Mouse (Mus musculus) retina, postnatal 7 days (tissue): ENCODE data around the gene Fam19a5.

ENCODE experiments used
- DNase-seq: peaks from one replicate; pipeline ENCODE4 v3.0.0-alpha.2; 2012; ENCODE audit warnings: low read depth, low spot score

Gene Fam19a5

GRCm38 (mm10) chr15:87596731-87597130 is 52.6 kb downstream of the Fam19a5 start:
- DNase-seq = no peak

- no peak for DNase-seq
These were observed 53.0 kb downstream of the Fam19a5 start for GRCm38 (mm10) chr15:87597149-87597548.

- DNase-seq = no peak
These were observed 53.7 kb downstream of the Fam19a5 start for GRCm38 (mm10) chr15:87597766-87598165.

GRCm38 (mm10) chr15:87598636-87599035 is 54.5 kb downstream of the Fam19a5 start:
- DNase-seq = no peak

- DNase-seq = no peak
These were observed 59.2 kb downstream of the Fam19a5 start for GRCm38 (mm10) chr15:87603316-87603715.

DNA sequence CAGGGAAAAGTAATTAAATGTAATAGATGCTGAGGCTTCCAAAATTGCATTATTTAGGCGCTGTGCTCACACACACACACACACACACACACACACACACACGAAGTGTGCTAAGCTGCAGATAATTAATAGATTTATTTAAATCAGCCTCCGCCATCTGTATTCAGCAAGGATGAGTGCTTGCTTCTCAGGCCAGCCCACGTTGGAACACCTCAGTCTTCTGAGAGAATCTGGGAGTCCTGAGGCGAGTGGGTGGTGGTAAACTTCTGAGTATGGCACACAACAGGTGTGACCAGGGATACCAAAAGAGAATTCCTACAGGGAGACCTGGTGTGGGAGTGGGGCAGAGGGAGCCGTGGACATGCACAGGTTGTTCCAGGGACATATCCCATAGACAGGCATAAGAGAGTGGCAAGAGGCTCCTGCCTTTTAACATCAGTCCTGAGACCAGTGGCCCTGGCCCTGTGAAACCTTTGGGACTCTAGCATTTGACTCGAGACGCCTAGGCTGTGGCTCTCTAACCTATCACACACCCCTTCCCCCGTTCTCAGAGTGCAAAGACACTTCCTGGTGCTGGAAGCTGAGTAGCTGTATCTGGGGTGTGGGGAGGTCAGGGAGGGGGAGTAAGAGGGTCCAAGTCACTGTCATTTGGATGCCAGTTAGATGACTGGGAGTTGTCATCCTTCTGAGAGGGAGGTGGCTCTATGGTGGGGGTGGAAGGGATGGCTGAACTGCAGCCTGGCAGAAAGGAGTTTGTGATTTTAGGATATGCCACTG is 61.6 kb downstream of the Fam19a5 start:
- no peak for DNase-seq

DNA sequence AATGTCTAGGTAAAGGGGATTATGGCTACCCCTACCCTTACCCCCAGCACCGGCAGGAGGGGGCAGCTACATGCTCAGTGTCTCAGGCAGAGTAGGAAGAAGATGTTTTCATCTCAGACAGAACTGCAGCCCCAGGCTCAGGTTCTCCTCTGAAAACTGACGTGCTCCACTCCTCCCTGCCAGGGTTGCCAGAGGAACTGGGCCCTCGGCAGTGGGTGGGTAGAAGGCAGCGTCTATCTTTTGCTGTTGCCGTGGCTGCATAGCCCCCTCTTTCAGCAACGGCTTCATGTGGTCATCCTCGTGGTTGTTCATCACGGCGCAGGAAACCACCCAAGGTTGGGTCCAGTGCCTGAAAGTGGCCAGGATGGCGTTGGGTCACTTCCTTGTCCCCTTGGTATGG is 62.6 kb downstream of the Fam19a5 start:
- DNase-seq = no peak

- DNase-seq = no peak
These were observed 65.1 kb downstream of the Fam19a5 start for GRCm38 (mm10) chr15:87609236-87609635.

DNA sequence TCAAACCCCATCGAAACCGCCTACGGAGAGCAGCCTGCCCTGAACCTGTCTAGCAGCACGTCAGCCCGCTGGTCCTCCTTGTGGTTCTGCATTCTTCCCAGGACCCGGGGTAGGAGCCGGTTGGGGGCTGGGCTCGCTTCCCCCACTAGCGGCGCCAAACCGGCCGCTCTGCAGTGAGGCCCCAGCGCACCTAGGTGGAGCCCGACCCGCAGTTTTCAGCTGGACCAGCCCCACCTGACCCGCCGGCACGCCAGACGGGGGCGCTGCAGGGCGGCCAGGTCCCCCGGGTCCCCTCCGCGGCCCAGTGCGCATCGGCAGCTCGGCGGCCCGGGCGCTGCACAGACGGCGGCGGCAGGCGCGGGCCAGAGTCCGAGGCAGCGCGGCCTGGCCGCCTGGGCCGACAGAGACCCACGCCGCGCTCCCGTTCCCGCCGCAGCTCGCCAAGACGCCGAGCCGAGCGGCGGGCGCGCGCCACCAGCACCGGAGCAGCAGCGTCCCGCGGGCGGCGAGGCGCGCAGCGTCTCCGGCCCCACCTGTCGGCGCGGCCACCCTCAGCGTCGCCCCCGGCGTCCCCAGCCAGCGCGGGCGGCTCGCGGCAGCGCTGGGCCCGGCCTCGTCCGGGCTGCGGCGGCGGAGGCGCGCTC is 80.0 kb downstream of the Fam19a5 start:
- DNase-seq = peak; percentile 85

- no peak for DNase-seq
These were observed 80.6 kb downstream of the Fam19a5 start for GRCm38 (mm10) chr15:87624610-87625091.

- DNase-seq = peak; percentile 84
These were observed 81.3 kb downstream of the Fam19a5 start for GRCm38 (mm10) chr15:87625236-87626023.

GRCm38 (mm10) chr15:87635272-87635671 is 91.2 kb downstream of the Fam19a5 start:
- no peak for DNase-seq

DNA sequence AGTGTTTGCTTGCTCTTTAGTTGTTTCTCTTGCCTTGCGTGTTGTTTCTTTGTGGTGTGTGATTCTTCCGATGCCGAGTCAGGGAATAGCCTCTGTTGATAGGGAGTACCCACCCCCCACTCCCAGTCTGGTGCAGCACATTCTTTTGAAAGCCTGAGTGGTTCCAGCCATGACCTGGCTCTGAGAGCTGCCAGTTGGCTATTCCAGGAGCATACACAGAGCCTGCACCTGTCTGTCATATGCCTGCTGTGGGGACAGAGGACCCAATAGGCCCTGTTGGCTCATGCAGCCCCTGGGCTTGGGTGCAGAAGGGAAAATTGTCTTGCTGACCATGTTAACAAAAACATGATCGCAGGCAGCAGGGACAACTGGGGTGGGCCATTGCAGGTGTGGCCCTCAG is 92.3 kb downstream of the Fam19a5 start:
- DNase-seq = no peak

DNA sequence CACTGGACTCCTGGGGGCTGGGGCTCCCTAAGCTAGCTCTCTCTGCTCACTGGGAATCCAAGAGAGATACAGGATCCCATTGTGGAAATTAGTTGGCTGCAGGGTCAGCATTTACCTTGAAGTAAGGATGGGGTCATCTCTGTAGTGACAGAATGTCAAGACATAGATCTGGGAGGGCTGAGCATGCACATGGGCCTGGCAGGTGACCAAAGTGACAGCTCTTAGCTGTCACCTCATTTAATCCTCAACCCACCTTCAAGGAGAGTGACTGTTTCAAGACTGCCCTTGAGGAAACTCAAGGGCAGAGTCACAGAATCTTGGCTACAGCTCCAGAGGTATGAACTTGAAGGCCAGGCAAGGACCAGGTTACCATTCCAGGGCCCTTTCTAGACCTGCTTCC is 93.1 kb downstream of the Fam19a5 start:
- no peak for DNase-seq

GRCm38 (mm10) chr15:87638270-87638669 is 94.2 kb downstream of the Fam19a5 start:
- no peak for DNase-seq

- no peak for DNase-seq
These were observed 102.4 kb downstream of the Fam19a5 start for GRCm38 (mm10) chr15:87646313-87647061.

DNA sequence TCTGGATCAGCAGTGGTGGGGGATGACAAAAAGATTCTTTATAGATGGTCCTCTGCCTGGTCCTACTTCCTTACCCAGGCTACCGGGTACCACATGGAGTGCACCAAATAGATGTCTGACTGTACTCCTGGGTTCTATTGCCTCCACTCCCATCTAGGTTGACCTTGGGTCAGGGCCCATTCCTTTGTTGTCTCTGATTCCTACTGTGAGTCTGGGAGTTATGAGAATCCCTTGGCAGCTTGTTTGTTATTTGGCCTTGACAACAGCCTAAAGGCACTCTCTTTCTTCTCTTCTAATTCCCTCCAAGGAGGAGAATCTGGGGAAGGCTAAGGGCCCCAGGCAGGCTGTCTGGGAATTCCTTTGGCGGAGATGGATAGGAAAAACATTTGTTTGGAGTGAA is 105.6 kb downstream of the Fam19a5 start:
- no peak for DNase-seq

DNA sequence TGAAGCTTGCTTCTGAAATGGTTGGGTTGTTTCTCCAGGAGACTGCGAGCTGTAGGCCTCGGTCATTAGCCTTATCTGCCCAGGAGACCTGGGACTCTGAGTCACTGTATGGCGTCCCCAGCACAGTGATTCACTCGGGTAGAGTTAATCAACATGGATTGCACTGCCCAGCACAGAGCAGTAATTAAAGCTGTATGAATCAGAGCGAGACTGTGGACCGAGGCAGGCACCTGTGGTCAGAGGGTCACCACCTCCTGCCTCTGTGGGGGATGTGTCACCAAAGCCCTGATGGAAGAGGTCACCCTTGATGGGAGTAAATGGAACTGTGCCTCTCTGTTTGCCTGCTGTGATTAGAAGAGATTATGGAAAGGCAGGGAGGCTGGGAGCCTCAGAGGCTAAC is 110.5 kb downstream of the Fam19a5 start:
- DNase-seq = no peak

DNA sequence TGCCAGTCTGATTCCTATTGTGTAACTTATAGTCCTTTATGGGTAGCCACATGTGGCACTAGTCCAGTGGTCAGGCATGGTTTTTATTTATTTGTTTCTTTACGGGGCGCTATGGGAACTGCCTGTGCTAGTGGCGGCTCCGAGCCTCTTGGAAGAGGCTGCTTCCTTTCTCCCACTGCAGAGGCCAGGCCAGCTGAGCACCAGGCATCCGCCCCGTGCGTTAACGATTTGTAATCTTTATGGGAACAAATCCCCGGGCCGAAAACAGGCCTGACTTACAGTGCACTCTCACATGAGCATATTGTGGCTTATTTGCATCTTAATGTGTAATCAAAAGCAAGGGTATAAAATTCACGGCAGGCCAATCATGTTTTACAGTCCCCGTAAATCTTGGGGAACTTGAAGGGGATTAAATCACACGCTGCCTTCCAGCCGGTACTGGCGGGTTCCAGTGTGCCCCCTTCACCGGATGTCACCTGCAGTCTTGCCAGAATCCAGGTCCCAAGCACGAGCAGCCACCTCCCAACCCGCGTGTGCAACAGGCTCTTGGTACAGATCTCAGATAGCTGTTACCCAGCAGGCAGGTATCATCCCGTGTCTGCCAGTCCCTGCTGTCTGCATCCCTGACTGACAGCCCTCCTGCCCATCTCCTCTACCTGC is 112.5 kb downstream of the Fam19a5 start:
- no peak for DNase-seq

GRCm38 (mm10) chr15:87659729-87660128 is 115.6 kb downstream of the Fam19a5 start:
- no peak for DNase-seq

GRCm38 (mm10) chr15:87661954-87662353 is 117.9 kb downstream of the Fam19a5 start:
- no peak for DNase-seq
